Mouse (Mus musculus) neural tube, embryonic 14.5 days (tissue): ENCODE measurements at regions not wholly inside any gene's neighbourhood (a gene's known extent, or its start where the extent isn't known, plus 50 kb on each side); places are given as distances from the start of the nearest gene placed in this dataset.

Experiments
- ATAC-seq: fragments of 200-750 bp; cut with Nextera tagmentation; 2 replicates; pipeline ENCODE4 v1.8.0; 2017; ENCODE audit warnings: low read depth, mild to moderate bottlenecking, moderate TSS enrichment, moderate library complexity
- H3K27ac ChIP-seq: fragments of 300-500 bp; sonication (generic); 2 replicates; pipeline ENCODE4 v1.5.1; 2014; ENCODE audit warnings: low read depth, mild to moderate bottlenecking, control low read depth, low read length, moderate library complexity, mixed read lengths
- H3K27me3 ChIP-seq: fragments of 300-500 bp; sonication (generic); 2 replicates; pipeline ENCODE4 v1.6.1; 2014; ENCODE audit warnings: low read length; ENCODE audit not compliant: control insufficient read depth, insufficient read depth
- H3K36me3 ChIP-seq: fragments of 300-500 bp; sonication (generic); 2 replicates; pipeline ENCODE4 v1.6.1; 2014; ENCODE audit warnings: low read length, mixed read lengths; ENCODE audit not compliant: control insufficient read depth, insufficient read depth
- H3K4me1 ChIP-seq: fragments of 300-500 bp; sonication (generic); 2 replicates; pipeline ENCODE4 v1.6.1; 2014; ENCODE audit warnings: low read length; ENCODE audit not compliant: control insufficient read depth, insufficient read depth
- H3K4me2 ChIP-seq: fragments of 300-500 bp; sonication (generic); 2 replicates; pipeline ENCODE4 v1.6.1; 2014; ENCODE audit warnings: mild to moderate bottlenecking, low read depth, low read length, control low read depth
- H3K4me3 ChIP-seq: fragments of 300-500 bp; sonication (generic); 2 replicates; pipeline ENCODE4 v1.5.1; 2014; ENCODE audit warnings: low read depth, low read length, control low read depth, mixed read lengths
- H3K9ac ChIP-seq: fragments of 300-500 bp; sonication (generic); replicated peaks from 2 replicates; pipeline ENCODE4 v1.6.1; 2014; ENCODE audit warnings: low read depth, mild to moderate bottlenecking, control low read depth, low read length, mixed read lengths
- H3K9me3 ChIP-seq: fragments of 300-500 bp; sonication (generic); 2 replicates; pipeline ENCODE4 v1.6.1; 2016; ENCODE audit warnings: low read length; ENCODE audit not compliant: control insufficient read depth
- WGBS: fragments of 180-500 bp; shearing (Covaris S2); extraction: QIAGEN DNeasy Blood & Tissue Kit; methylation state at CpG from one replicate; pipeline ENCODE4 v1.1.7; 2014; 5-methylcytosine and 5-hydroxymethylcytosine counted together

DNA sequence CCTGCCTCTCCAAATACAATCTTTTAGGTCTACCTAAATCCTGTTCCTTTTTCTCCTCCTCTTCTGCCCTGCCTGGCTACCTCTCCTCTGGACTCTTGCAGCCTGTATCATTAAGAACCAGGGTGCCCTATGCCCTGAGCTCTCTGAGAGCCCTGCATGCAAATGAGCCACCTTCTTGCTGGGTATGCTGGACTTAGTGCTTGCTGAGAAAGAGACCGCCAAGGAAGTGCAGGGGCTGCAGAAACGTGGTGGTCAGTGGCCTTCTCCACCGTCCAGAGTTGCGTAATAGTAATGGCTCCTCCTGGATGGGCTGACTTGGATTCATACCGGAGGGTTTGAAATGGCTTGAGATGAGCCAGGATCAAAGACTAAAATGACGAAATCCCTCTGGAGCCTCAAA lies 86.9 kb upstream of the Dlx2 start:
- 72% methylated on average over 6 of the region's 6 CpGs for WGBS
- no peaks in the 10 kb centered on the region for H3K27me3 ChIP-seq
- H3K27ac ChIP-seq: no peak overlapping the region
- no peak overlapping the region for H3K9ac ChIP-seq
- H3K4me3 ChIP-seq: no peak overlapping the region
- H3K36me3 ChIP-seq: no peaks in the 10 kb centered on the region
- H3K4me1 ChIP-seq: peaks cover 14% of the 10 kb centered on the region; the same call in 1 of the 2 replicates
- H3K4me2 ChIP-seq: no peak overlapping the region
- ATAC-seq: no peak
- no peaks in the 10 kb centered on the region for H3K9me3 ChIP-seq

- H3K4me2 ChIP-seq: no peak overlapping the region
Observed at GRCm38 (mm10) chr2:71634471-71634870, 87.9 kb upstream of the Dlx2 start.

GRCm38 (mm10) chr2:71636134-71636533 lies 89.6 kb upstream of the Dlx2 start:
- H3K27ac ChIP-seq: no peak overlapping the region
- H3K9ac ChIP-seq: no peak overlapping the region
- ATAC-seq: no peak
- no peaks in the 10 kb centered on the region for H3K4me1 ChIP-seq
- 78% methylated on average over 4 of the region's 4 CpGs for WGBS
- H3K36me3 ChIP-seq: no peaks in the 10 kb centered on the region
- no peak overlapping the region for H3K4me2 ChIP-seq
- 0 out of 2 replicates have a peak, but pooled peaks cover under 1% of the 10 kb centered on the region for H3K9me3 ChIP-seq
- no peaks in the 10 kb centered on the region for H3K27me3 ChIP-seq
- no peak overlapping the region for H3K4me3 ChIP-seq

More at GRCm38 (mm10) chr2:71634471-71634870, 87.9 kb upstream of the Dlx2 start:
- H3K27ac ChIP-seq: no peak overlapping the region
- WGBS: 92% methylated on average over 3 of the region's 3 CpGs
- H3K27me3 ChIP-seq: no peaks in the 10 kb centered on the region
- no peak overlapping the region for H3K9ac ChIP-seq
- H3K4me1 ChIP-seq: peaks cover 8% of the 10 kb centered on the region; the same call in 1 of the 2 replicates
- H3K4me3 ChIP-seq: no peak overlapping the region
- ATAC-seq: no peak
- no peaks in the 10 kb centered on the region for H3K36me3 ChIP-seq
- H3K9me3 ChIP-seq: no peaks in the 10 kb centered on the region

GRCm38 (mm10) chr2:71636590-71636989 lies 90.0 kb upstream of the Dlx2 start:
- no peaks in the 10 kb centered on the region for H3K4me1 ChIP-seq
- WGBS: 39% methylated on average over 4 of the region's 4 CpGs
- H3K27ac ChIP-seq: peak overlapping the region; percentile 28; the same call in 1 of the 2 replicates
- H3K36me3 ChIP-seq: no peaks in the 10 kb centered on the region
- H3K4me3 ChIP-seq: no peak overlapping the region
- ATAC-seq: peak; percentile 58; the same call in 1 of the 2 replicates
- H3K9ac ChIP-seq: no peak overlapping the region
- 0 out of 2 replicates have a peak, but pooled peaks cover 4% of the 10 kb centered on the region for H3K9me3 ChIP-seq
- H3K27me3 ChIP-seq: no peaks in the 10 kb centered on the region
- H3K4me2 ChIP-seq: no peak overlapping the region

DNA sequence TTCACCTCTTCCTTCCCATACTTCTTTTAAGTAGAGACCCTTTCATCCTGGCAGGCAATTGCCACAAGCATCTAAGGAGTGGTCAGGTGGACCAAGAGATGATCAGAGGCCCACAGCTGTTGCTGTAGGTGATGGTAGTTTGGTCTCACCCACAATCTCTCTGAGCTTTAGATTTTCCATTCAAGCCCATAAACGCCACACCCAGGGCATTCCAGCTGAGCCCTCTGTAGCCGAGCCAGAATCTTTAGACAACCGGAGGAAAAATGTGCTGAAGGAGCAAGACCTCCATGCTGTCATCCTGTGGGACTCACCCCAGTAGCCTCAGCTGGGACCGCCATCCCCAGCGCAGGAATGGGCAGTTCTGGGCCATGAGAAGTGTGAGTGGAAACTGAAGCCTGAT lies 93.7 kb upstream of the Dlx2 start:
- Histone ChIP-seq H3K9me3 (0 out of 2 replicates have a peak, but pooled peaks cover 4% of the 10 kb centered on the region), H3K36me3 (no peaks in the 10 kb centered on the region), H3K4me2 (no peak overlapping the region), H3K9ac (no peak overlapping the region), H3K27me3 (no peaks in the 10 kb centered on the region), H3K4me1 (no peaks in the 10 kb centered on the region), H3K4me3 (no peak overlapping the region), H3K27ac (no peak overlapping the region)
- no peak for ATAC-seq
- 87% methylated on average over 5 of the region's 5 CpGs for WGBS

DNA sequence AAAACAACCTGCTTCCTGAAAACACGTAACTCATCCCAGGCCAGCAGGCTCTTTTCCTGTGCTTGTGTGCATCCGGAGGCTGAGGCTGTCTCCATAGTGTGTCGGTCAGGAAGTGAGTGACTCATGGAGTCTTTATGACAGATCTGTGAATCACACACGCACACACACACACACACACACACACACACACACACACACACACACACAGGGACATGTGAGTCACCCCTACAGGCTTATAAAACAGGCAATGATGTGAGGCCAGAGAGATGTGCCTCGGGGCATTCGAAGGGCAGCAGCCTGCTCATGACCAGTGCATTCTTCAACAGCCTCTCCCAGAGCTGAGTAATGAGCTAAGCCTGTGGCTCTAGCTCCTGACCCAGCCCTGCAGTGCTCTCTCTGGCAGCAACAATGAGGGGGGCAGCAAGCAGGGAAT lies 97.5 kb upstream of the Dlx2 start:
- H3K27ac ChIP-seq: no peak overlapping the region
- ATAC-seq: no peak

DNA sequence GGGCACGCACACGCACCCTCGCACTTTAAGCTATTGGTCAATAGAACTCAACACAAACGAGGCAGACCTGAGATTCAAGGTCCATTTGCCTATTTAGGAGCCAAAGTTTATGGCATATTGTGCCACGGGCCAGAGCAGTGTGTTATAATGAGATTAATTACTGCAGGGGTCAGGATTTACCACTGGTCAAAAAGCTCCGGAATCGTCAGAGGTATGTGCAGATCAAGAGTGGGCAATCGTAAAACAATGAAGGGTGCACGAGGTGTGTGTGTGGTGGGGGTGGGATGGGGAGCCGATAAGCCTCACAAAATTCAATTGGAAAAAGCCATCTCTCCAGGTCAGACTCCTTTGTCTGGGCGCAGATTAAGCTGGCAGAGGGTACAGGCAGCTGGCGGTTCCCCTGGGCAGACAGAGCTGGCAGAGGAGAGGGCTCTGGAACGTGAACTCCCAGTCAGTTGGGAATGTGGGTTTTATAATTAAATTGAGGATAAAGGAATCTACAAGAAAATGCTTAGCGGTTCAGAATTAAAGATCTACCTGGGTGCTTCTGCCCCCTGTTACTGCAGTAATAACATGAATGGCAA lies 97.4 kb upstream of the Itga6 start:
- H3K4me3 ChIP-seq: no peak overlapping the region
- H3K9me3 ChIP-seq: no peaks in the 10 kb centered on the region
- 0 out of 2 replicates have a peak, but pooled peaks cover 4% of the 10 kb centered on the region for H3K4me1 ChIP-seq
- no peak overlapping the region for H3K9ac ChIP-seq
- 59% methylated on average over 14 of the region's 14 CpGs for WGBS
- no peaks in the 10 kb centered on the region for H3K36me3 ChIP-seq
- 0 out of 2 replicates have a peak, but pooled peaks have one; percentile 14 for ATAC-seq
- H3K4me2 ChIP-seq: no peak overlapping the region
- no peaks in the 10 kb centered on the region for H3K27me3 ChIP-seq
- H3K27ac ChIP-seq: no peak overlapping the region

More for the DNA sequence above, 97.5 kb upstream of the Dlx2 start:
- no peaks in the 10 kb centered on the region for H3K27me3 ChIP-seq
- WGBS: 43% methylated on average over 6 of the region's 6 CpGs
- 0 out of 2 replicates have a peak, but pooled peaks cover 4% of the 10 kb centered on the region for H3K4me1 ChIP-seq
- no peak overlapping the region for H3K4me2 ChIP-seq
- no peaks in the 10 kb centered on the region for H3K36me3 ChIP-seq
- 0 out of 2 replicates have a peak, but pooled peaks cover 4% of the 10 kb centered on the region for H3K9me3 ChIP-seq
- H3K4me3 ChIP-seq: no peak overlapping the region
- no peak overlapping the region for H3K9ac ChIP-seq

- no peak overlapping the region for H3K27ac ChIP-seq
- no peaks in the 10 kb centered on the region for H3K9me3 ChIP-seq
- H3K4me2 ChIP-seq: no peak overlapping the region
- H3K27me3 ChIP-seq: no peaks in the 10 kb centered on the region
- WGBS: 14% methylated on average over 2 of the region's 2 CpGs
- no peak for ATAC-seq
- H3K4me1 ChIP-seq: peaks cover 12% of the 10 kb centered on the region
- H3K36me3 ChIP-seq: no peaks in the 10 kb centered on the region
- no peak overlapping the region for H3K9ac ChIP-seq
- H3K4me3 ChIP-seq: no peak overlapping the region
Observed at GRCm38 (mm10) chr2:71651662-71652061, 93.8 kb upstream of the Itga6 start.

- Histone ChIP-seq H3K27ac (no peak overlapping the region), H3K4me2 (no peak overlapping the region), H3K27me3 (no peaks in the 10 kb centered on the region), H3K9me3 (no peaks in the 10 kb centered on the region), H3K4me3 (no peak overlapping the region), H3K4me1 (peaks cover 11% of the 10 kb centered on the region), H3K36me3 (no peaks in the 10 kb centered on the region), H3K9ac (no peak overlapping the region)
- ATAC-seq: no peak
- WGBS: 18% methylated on average over 9 of the region's 9 CpGs
Observed at GRCm38 (mm10) chr2:71652261-71652801, 93.1 kb upstream of the Itga6 start.
